In the genomic region with DNA sequence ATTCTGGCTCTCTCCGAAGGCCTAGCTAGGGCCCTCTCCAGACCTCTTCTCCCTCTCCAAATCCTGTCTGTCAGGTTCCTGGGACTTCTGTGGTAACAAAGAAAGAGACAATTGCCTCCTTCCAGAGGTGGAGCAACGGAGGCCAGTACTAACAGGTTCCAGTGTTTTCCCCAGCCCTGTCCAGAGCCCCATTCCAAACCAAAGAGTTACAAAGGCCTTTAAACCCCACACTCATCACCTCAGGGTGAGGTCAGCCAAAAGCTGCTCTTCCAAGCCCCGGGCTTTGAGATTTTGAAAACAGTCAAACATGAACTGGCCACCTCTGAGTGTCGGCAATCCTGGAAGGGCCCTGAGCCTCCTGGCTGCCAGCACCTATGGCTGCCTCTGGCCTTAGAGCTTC, we compare ENCODE assay signal across 14 mouse cellular contexts. TPM values are rescaled to one million over a fixed set of nuclear protein-coding genes. Genes with fewer than 3 reads are reported as not detected.
DNase-seq lines count a peak whose midpoint lies in the region; ATAC-seq and TF ChIP-seq lines count a peak whose summit lies in the region.
"Had no signal": no experiment of that assay in that cellular context is flagged by ENCODE, and none has a peak within 500 bp of the region (broad histone marks: within the 10 kb centered on the region; RNA-seq: fewer than 3 reads in every experiment).

No protein-coding gene starts in this region.

- H3K27ac ChIP-seq in heart, embryonic 14.5 days (replicated peaks in 1 of 2; ENCODE audit: control insufficient read depth in 1 of 2, insufficient read depth in 1 of 2, low read depth in 2 of 2, low read length in 2 of 2): peak overlapping the region in 1 of 2 experiments; percentile 64; a peak in 2 of 4 replicates
- H3K27ac ChIP-seq in lung, embryonic 14.5 days (ENCODE audit: low read depth): peak overlapping the region; percentile 64
- peak overlapping the region; percentile 74 for H3K27ac ChIP-seq in embryonic facial prominence, embryonic 13.5 days
- H3K27ac ChIP-seq in limb, embryonic 15.5 days: peak overlapping the region; percentile 62
- H3K27ac ChIP-seq: macrophage; midbrain, embryonic 15.5 days; neural tube, embryonic 12.5 days had no signal

- no peak for DNase-seq in heart, postnatal 14 days
- DNase-seq in lung, embryonic 14.5 days: no peak
- DNase-seq in lung, adult 18-20 months: no peak
- no peak for DNase-seq in urinary bladder, postnatal 36 days (ENCODE audit: low spot score in 2 of 2)
- no peak for DNase-seq in cerebellum, adult 11 months
- DNase-seq: cerebellum, postnatal 25 days; heart, postnatal 36 days; kidney, adult 11 months had no signal

- no peak for TF ChIP-seq CTCF in lung, embryonic 14.5 days (IDR thresholded peaks at IDR 0.05; ENCODE audit: low read depth)

- no peak overlapping the region for H3K4me2 ChIP-seq in heart, embryonic 14.5 days (ENCODE audit: low read length)
- no peak overlapping the region for H3K4me2 ChIP-seq in lung, embryonic 14.5 days
- H3K4me2 ChIP-seq in embryonic facial prominence, embryonic 13.5 days: no peak overlapping the region; the same call in 1 of the 2 replicates
- no peak overlapping the region for H3K4me2 ChIP-seq in limb, embryonic 15.5 days
- H3K4me2 ChIP-seq: midbrain, embryonic 15.5 days; neural tube, embryonic 12.5 days had no signal

- H3K4me3 ChIP-seq in heart, embryonic 14.5 days (ENCODE audit: control insufficient read depth in 1 of 2, insufficient read depth in 1 of 2, low read depth in 1 of 2, low read length in 2 of 2): no peak overlapping the region
- no peak overlapping the region for H3K4me3 ChIP-seq in lung, embryonic 14.5 days (ENCODE audit: low read depth, low read length)
- no peak overlapping the region for H3K4me3 ChIP-seq in embryonic facial prominence, embryonic 13.5 days
- no peak overlapping the region for H3K4me3 ChIP-seq in limb, embryonic 15.5 days
- H3K4me3 ChIP-seq: midbrain, embryonic 15.5 days; neural tube, embryonic 12.5 days had no signal

- no peaks in the 10 kb centered on the region for H3K9me3 ChIP-seq in heart, embryonic 14.5 days (ENCODE audit: control insufficient read depth, low read length)
- no peaks in the 10 kb centered on the region for H3K9me3 ChIP-seq in lung, embryonic 14.5 days (ENCODE audit: low read depth, low read length)
- no peaks in the 10 kb centered on the region for H3K9me3 ChIP-seq in embryonic facial prominence, embryonic 13.5 days
- H3K9me3 ChIP-seq in limb, embryonic 15.5 days: no peaks in the 10 kb centered on the region
- H3K9me3 ChIP-seq: midbrain, embryonic 15.5 days; neural tube, embryonic 12.5 days had no signal

- peaks cover 26 to 67% of the 10 kb centered on the region in 2 experiments for H3K4me1 ChIP-seq in heart, embryonic 14.5 days (ENCODE audit: control insufficient read depth in 2 of 2, insufficient read depth in 2 of 2, low read length in 2 of 2)
- H3K4me1 ChIP-seq in lung, embryonic 14.5 days (ENCODE audit: insufficient read depth): peaks cover 19% of the 10 kb centered on the region
- peaks cover 60% of the 10 kb centered on the region for H3K4me1 ChIP-seq in embryonic facial prominence, embryonic 13.5 days
- H3K4me1 ChIP-seq in limb, embryonic 15.5 days: peaks cover 55% of the 10 kb centered on the region

- WGBS in heart, embryonic 14.5 days: 33% methylated on average over 4 of the region's 4 CpGs
- 27% methylated on average over 4 of the region's 4 CpGs for WGBS in lung, embryonic 14.5 days
- 49% methylated on average over 4 of the region's 4 CpGs for WGBS in embryonic facial prominence, embryonic 13.5 days
- 44% methylated on average over 4 of the region's 4 CpGs for WGBS in limb, embryonic 15.5 days

- no peaks in the 10 kb centered on the region for H3K27me3 ChIP-seq in heart, embryonic 14.5 days (ENCODE audit: control insufficient read depth, insufficient read depth, low read length)
- H3K27me3 ChIP-seq in lung, embryonic 14.5 days (ENCODE audit: insufficient read depth, low read length): no peaks in the 10 kb centered on the region
- no peaks in the 10 kb centered on the region for H3K27me3 ChIP-seq in embryonic facial prominence, embryonic 13.5 days
- H3K27me3 ChIP-seq in limb, embryonic 15.5 days: no peaks in the 10 kb centered on the region
- H3K27me3 ChIP-seq: midbrain, embryonic 15.5 days; neural tube, embryonic 12.5 days had no signal

- intact Hi-C loops in heart, postnatal 14 days (cut with DNase I): no loop called here

- ATAC-seq in heart, embryonic 14.5 days (ENCODE audit: insufficient number of reproducible peaks, insufficient read depth, low FRiP score, low read depth): no peak
- no peak for ATAC-seq in lung, embryonic 14.5 days (ENCODE audit: insufficient read depth)
- no peak for ATAC-seq in embryonic facial prominence, embryonic 13.5 days (ENCODE audit: insufficient number of reproducible peaks, insufficient read depth, low FRiP score, low TSS enrichment, low read depth)
- ATAC-seq in limb, embryonic 15.5 days (ENCODE audit: insufficient number of reproducible peaks, low FRiP score, low TSS enrichment, low read depth): no peak
- ATAC-seq: midbrain, embryonic 15.5 days had no signal

- peaks cover 72% of the 10 kb centered on the region for H3K36me3 ChIP-seq in heart, embryonic 14.5 days (ENCODE audit: control insufficient read depth, insufficient read depth, low read length)
- H3K36me3 ChIP-seq in lung, embryonic 14.5 days (ENCODE audit: insufficient read depth): peaks cover 56% of the 10 kb centered on the region
- H3K36me3 ChIP-seq in embryonic facial prominence, embryonic 13.5 days: peaks cover 52% of the 10 kb centered on the region
- H3K36me3 ChIP-seq in limb, embryonic 15.5 days: peaks cover 12% of the 10 kb centered on the region
- H3K36me3 ChIP-seq: midbrain, embryonic 15.5 days; neural tube, embryonic 12.5 days had no signal

- H3K9ac ChIP-seq in heart, embryonic 14.5 days (ENCODE audit: low read length): peak overlapping the region; percentile 43
- 0 out of 2 replicates have a peak overlapping the region, but pooled peaks have one; percentile 6 for H3K9ac ChIP-seq in lung, embryonic 14.5 days
- H3K9ac ChIP-seq in embryonic facial prominence, embryonic 13.5 days: 0 out of 2 replicates have a peak overlapping the region, but pooled peaks have one; percentile 32
- H3K9ac ChIP-seq in limb, embryonic 15.5 days: no peak overlapping the region
- H3K9ac ChIP-seq: midbrain, embryonic 15.5 days; neural tube, embryonic 12.5 days had no signal

RNA-seq across cellular contexts. Expression of gene Smad6, which starts 29.1 kb away (rescaled TPM):
- 18.7 and 30.8 TPM in 2 replicates for polyA plus RNA-seq in heart, embryonic 14.5 days (2014; fragmentation: Nextera tagmentation; extraction: Ambion mirVana)
- total RNA-seq in heart, postnatal 14 days (2021): 10 to 100 TPM; 13.6 to 15.5 TPM
- polyA plus RNA-seq in lung, embryonic 14.5 days (2014; fragmentation: Nextera tagmentation; extraction: Ambion mirVana): 13.6 and 15.3 TPM in 2 replicates
- polyA plus RNA-seq in embryonic facial prominence, embryonic 13.5 days (2015; fragmentation: Nextera tagmentation; extraction: Ambion mirVana): 16.7 and 17.4 TPM in 2 replicates
- polyA plus RNA-seq in limb, embryonic 15.5 days (2015; fragmentation: Nextera tagmentation; extraction: Ambion mirVana): 7.1 and 9.4 TPM in 2 replicates
